Mouse (Mus musculus) cortical plate, adult 2 months (tissue): ENCODE data around the gene Opa3.
A peak's percentile ranks its signal among the peaks of the same experiment; 100 is the strongest.

Experiments
- CTCF ChIP-seq: fragments of 200-500 bp; IDR thresholded peaks from 2 replicates; pipeline ENCODE4 v1.5.1; 2011; ENCODE audit warnings: mild to moderate bottlenecking, control low read depth, low read length; ENCODE audit not compliant: insufficient read depth; ENCODE audit errors: extremely low read depth
- POLR2A ChIP-seq: fragments of 200-500 bp; IDR thresholded peaks from 2 replicates; pipeline ENCODE4 v1.6.1; 2011; ENCODE audit warnings: mild to moderate bottlenecking, low read length, control low read depth; ENCODE audit not compliant: insufficient read depth; ENCODE audit errors: extremely low read depth

DNA sequence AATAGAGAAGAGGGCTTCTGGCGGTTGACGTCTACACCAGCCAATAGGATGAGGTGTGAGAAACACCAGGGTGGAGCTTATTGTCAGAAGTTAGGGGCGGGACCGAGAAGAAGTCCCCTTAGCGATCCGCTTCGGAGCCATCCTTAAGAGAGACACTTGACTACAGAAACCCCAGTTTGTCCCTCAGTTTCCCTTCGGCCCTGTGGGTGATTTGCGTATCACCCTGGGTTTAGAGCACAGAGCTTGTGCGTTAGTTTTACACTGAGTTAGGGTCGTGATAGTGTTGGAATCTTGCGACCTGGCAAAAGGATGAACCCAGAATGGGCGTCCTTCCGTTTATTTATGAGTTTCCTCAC, 637 bp downstream of the Opa3 start:
- no peak for TF ChIP-seq CTCF
- peak; percentile 59 for TF ChIP-seq POLR2A
